Mouse (Mus musculus) heart, postnatal 14 days (tissue): ENCODE results near the gene Cacnb3. TPM values are rescaled to one million over a fixed set of nuclear protein-coding genes. Genes with fewer than 3 reads are reported as not detected.

Experiments used
- DNase-seq, 2 experiments: peaks; one replicate each; pipeline ENCODE4 v3.0.0; 2021 to 2022
- intact Hi-C: fragments of 180-260 bp; cut with DNase I; formaldehyde crosslinking; loops from one replicate; pipeline ENCODE4 v1.15.1; 2025
- total RNA-seq, 2 experiments: library from RNA; stranded (reverse); gene quantifications; 2 replicates each; pipeline ENCODE4 v1.2.3; 2021

Gene Cacnb3
- total RNA-seq, 2 experiments from 2014 or later = 8.0 to 8.8 TPM

- intact Hi-C loops = no loop called here
- DNase-seq = peak; percentile 43 to 44
Observed at GRCm38 (mm10) chr15:98608058-98608783, 22.4 kb upstream of the Cacnb3 start.

- peak in 1 of 2 experiments; percentile 49 for DNase-seq
- intact Hi-C loops = no loop called here
Observed at GRCm38 (mm10) chr15:98608784-98609250, 21.8 kb upstream of the Cacnb3 start.

- intact Hi-C loops = no loop called here
- peak; percentile 85 to 86 for DNase-seq
Observed at GRCm38 (mm10) chr15:98609331-98610130, 21.1 kb upstream of the Cacnb3 start, which contains the start of gene Adcy6. Gene Adcy6 (minus strand): TSS chr15:98610076.

GRCm38 (mm10) chr15:98610131-98610633 lies 20.5 kb upstream of the Cacnb3 start:
- no peak for DNase-seq
- intact Hi-C loops = no loop called here

- intact Hi-C loops = no loop called here
- no peak for DNase-seq
Observed at GRCm38 (mm10) chr15:98612229-98612628, 18.4 kb upstream of the Cacnb3 start.

- no peak for DNase-seq
- intact Hi-C loops = no loop called here
Observed at GRCm38 (mm10) chr15:98614551-98614950, 16.1 kb upstream of the Cacnb3 start.

GRCm38 (mm10) chr15:98614971-98615370 lies 15.7 kb upstream of the Cacnb3 start:
- intact Hi-C loops = loop anchor here (5.0 kb wide), 1 partner anchor 103 kb away; no protein-coding TSS in a partner anchor
- no peak for DNase-seq

GRCm38 (mm10) chr15:98615751-98616150 lies 14.9 kb upstream of the Cacnb3 start:
- peak in 1 of 2 experiments; percentile 36 for DNase-seq
- intact Hi-C loops = loop anchor here (5.0 kb wide), 1 partner anchor 103 kb away; no protein-coding TSS in a partner anchor

- DNase-seq = peak in 1 of 2 experiments; percentile 37
Observed at GRCm38 (mm10) chr15:98616362-98617175, 14.1 kb upstream of the Cacnb3 start.

GRCm38 (mm10) chr15:98617176-98617537 lies 13.5 kb upstream of the Cacnb3 start:
- peak; percentile 79 to 88 for DNase-seq
- intact Hi-C loops = loop anchor here (1.0 to 5.0 kb wide), 2 partner anchors 37 to 105 kb away; no protein-coding TSS in a partner anchor

More at GRCm38 (mm10) chr15:98616362-98617175, 14.1 kb upstream of the Cacnb3 start:
- intact Hi-C loops = loop anchor here (1.0 to 5.0 kb wide), 2 partner anchors 36 to 104 kb away; no protein-coding TSS in a partner anchor

- DNase-seq = no peak
- intact Hi-C loops = no loop called here
Observed at GRCm38 (mm10) chr15:98622199-98622598, 8.4 kb upstream of the Cacnb3 start.

GRCm38 (mm10) chr15:98622721-98623120 lies 7.9 kb upstream of the Cacnb3 start:
- intact Hi-C loops = no loop called here
- no peak for DNase-seq

- DNase-seq = no peak
- intact Hi-C loops = no loop called here
Observed at GRCm38 (mm10) chr15:98623361-98623821, 7.2 kb upstream of the Cacnb3 start.

- no peak for DNase-seq
- intact Hi-C loops = no loop called here
Observed at GRCm38 (mm10) chr15:98626078-98626477, 4.6 kb upstream of the Cacnb3 start.

GRCm38 (mm10) chr15:98626487-98627212 lies 4.0 kb upstream of the Cacnb3 start:
- no peak for DNase-seq
- intact Hi-C loops = no loop called here

GRCm38 (mm10) chr15:98628589-98629254 lies 1.9 kb upstream of the Cacnb3 start:
- intact Hi-C loops = no loop called here
- DNase-seq = no peak

- intact Hi-C loops = no loop called here
- no peak for DNase-seq
Observed at GRCm38 (mm10) chr15:98629464-98629863, 1.2 kb upstream of the Cacnb3 start.

GRCm38 (mm10) chr15:98631493-98631892 lies 853 bp downstream of the Cacnb3 start:
- peak; percentile 76 to 91 for DNase-seq
- intact Hi-C loops = no loop called here
